Mouse (Mus musculus): ENCODE data around the gene St6gal1. TPM values are rescaled to one million over a fixed set of nuclear protein-coding genes. Genes with fewer than 3 reads are reported as not detected.

The St6gal1 gene
- polyA plus RNA-seq, 1 experiment from 2014 or later = 38.7 TPM

DNA sequence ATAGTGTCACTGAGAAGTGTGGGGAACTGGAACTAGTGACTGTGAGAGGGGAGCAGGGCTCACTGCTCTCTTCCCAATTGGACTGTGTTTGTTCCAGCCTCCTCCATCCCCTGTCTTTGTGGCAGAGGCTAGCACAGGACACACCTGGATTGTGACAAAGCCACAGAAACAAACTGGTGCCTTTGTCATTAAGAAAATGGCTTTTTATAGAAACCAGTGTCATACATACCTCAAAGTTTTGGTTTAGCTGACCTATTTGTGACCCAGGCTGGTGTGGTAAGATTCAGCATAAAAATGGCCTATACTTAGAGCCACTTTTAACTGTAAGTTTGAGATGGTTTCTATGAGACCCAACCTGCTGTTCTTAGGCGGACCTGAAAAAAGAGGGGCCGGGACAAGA lies 116.7 kb downstream of the St6gal1 start:
- no peak for ATAC-seq (ENCODE audit: low FRiP score)
- H3K9ac ChIP-seq = no peak overlapping the region
- no peak overlapping the region for H3K4me2 ChIP-seq (replicated peaks)
- no peaks in the 10 kb centered on the region for H3K27me3 ChIP-seq
- no peaks in the 10 kb centered on the region for H3K9me3 ChIP-seq (replicated peaks)
- no peak overlapping the region for H3K4me3 ChIP-seq
- 92% methylated on average over 2 of the region's 2 CpGs for WGBS
- peaks cover 34% of the 10 kb centered on the region for H3K36me3 ChIP-seq
- H3K4me1 ChIP-seq = no peaks in the 10 kb centered on the region
- H3K27ac ChIP-seq = no peak overlapping the region

DNA sequence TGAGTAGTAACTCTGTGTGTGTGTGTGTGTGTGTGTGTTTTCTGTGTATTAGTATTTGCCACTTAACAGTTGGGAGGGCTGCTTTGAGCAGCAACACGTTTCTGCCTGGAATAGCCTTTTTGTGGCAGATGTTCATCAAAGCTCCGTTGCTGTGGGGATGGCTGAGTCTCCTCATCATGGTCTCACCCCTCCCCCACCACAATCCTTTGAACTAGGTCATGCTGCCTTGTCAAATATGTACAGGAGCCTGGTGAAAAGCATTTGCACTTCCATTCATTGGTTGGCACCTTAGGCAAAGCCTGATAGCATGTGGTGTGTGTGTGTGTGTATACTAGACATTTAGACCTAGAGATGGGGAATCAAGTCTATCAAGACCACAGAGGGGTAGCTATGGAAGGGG lies 126.3 kb downstream of the St6gal1 start:
- no peak overlapping the region for H3K4me2 ChIP-seq (replicated peaks)
- no peak overlapping the region for H3K9ac ChIP-seq
- H3K4me1 ChIP-seq = peaks cover 13% of the 10 kb centered on the region
- H3K27me3 ChIP-seq = no peaks in the 10 kb centered on the region
- 22% methylated on average over 2 of the region's 2 CpGs for WGBS
- no peaks in the 10 kb centered on the region for H3K9me3 ChIP-seq (replicated peaks)
- no peak overlapping the region for H3K4me3 ChIP-seq
- H3K36me3 ChIP-seq = peaks cover 11% of the 10 kb centered on the region; the same call in 1 of the 2 replicates
- no peak overlapping the region for H3K27ac ChIP-seq
- ATAC-seq (ENCODE audit: low FRiP score) = no peak

DNA sequence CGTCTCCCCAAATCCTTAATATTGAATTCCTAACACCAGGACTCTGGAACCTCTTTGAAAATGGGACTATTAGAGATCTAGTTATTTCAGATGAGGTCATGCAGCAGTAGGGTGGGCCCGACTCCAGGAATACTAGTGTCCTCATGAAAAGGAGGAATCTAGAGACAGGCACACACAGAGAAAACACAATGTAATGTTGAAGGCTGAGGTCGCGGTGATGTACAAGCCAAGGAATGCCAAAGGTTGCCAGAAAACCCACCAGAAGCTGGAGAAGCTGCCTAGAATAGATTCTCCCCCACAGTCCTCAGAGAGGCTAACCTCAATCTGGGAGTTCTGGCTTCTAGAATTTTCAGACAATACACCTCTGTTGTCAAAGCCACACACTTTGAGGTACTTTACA lies 136.5 kb downstream of the St6gal1 start:
- H3K4me1 ChIP-seq = no peaks in the 10 kb centered on the region

DNA sequence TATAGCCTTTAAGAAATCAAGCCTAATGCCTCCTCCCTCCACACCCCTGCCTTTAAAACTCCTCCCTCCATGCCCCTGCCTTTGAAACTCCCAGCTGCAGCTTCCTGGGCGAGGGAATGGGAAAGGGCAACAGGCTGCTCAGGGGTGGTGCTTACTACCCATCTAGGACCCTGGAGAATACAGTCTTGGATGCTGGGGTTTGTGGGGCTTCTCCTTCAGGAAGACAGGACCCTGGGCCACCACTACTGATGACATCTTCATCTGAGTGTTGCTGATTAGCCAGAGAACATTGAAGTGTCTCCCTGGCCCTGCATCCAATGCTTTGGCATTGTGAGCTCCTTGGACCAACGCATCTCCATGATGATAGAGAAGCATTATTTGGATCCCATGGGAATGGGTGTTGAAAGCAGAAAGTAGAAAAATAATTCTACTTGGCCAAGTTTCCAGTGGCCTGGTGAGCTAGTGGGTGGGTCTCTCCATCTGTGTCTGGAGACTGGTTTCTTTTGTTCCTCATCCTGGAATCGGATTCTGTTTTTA lies 137.0 kb downstream of the St6gal1 start:
- H3K36me3 ChIP-seq = peaks cover 35% of the 10 kb centered on the region
- H3K9me3 ChIP-seq (replicated peaks) = no peaks in the 10 kb centered on the region
- no peak overlapping the region for H3K4me2 ChIP-seq (replicated peaks)
- no peak overlapping the region for H3K4me3 ChIP-seq
- ATAC-seq (ENCODE audit: low FRiP score) = no peak
- no peak overlapping the region for H3K9ac ChIP-seq
- no peaks in the 10 kb centered on the region for H3K4me1 ChIP-seq
- 78% methylated on average over 3 of the region's 3 CpGs for WGBS
- H3K27me3 ChIP-seq = no peaks in the 10 kb centered on the region
- no peak overlapping the region for H3K27ac ChIP-seq

More for the DNA sequence above, 136.5 kb downstream of the St6gal1 start:
- ATAC-seq (ENCODE audit: low FRiP score) = no peak
- no peak overlapping the region for H3K9ac ChIP-seq
- 88% methylated on average over 4 of the region's 4 CpGs for WGBS
- no peak overlapping the region for H3K27ac ChIP-seq
- no peaks in the 10 kb centered on the region for H3K27me3 ChIP-seq
- H3K4me3 ChIP-seq = no peak overlapping the region
- no peak overlapping the region for H3K4me2 ChIP-seq (replicated peaks)
- no peaks in the 10 kb centered on the region for H3K9me3 ChIP-seq (replicated peaks)
- H3K36me3 ChIP-seq = peaks cover 40% of the 10 kb centered on the region

DNA sequence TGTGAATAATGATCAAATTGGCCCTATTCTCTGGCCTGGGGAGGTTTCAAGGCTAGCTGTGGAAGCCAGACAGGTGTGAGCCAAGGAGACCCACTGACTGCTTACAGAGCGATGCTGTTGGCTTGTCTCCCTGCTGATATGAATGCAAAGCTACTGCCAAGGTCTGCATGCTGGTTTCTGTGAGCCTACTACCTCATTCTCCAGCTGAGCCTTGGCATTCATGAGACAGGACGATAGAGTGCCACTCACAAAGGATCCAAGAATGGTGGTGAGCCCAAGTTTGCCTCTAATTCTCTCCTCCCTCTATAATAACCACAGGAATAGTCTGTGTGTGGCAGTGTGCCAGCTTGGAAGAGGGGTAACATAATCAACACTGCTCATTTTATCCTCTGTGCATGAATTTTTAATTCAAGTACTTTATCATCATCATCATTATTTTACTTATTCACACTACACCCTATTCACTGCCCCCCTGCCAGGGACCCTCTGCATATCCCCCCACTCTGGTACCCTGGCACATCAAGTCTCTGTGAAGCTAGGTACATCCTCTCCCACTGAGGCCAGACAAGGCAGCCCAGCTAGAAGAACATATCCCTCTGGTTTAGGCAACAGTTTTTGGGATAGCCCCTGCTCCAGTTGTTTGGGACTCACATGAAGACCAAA lies 139.9 kb downstream of the St6gal1 start:
- peaks cover 9% of the 10 kb centered on the region; the same call in 1 of the 2 replicates for H3K36me3 ChIP-seq
- no peak for ATAC-seq (ENCODE audit: low FRiP score)

DNA sequence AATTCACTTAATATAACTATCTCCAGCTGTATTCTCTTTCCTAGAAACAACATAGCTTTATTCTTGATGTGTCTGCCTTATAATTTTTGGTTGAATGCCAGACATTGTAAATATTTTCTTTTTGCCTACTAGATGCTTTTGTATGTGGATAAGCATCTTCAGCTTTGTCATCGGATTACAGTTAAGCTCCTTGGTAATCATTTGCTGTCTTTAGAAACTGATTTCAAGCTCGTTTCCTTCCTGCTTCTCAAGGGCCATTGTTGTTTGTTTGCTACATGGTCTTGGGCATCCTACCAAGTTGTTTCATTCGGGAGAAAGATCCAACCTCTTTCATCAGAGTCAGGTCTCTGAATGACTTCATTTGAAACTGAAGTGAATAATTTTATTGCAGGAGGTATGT lies 144.6 kb downstream of the St6gal1 start:
- Histone ChIP-seq H3K9me3 (replicated peaks) (no peaks in the 10 kb centered on the region), H3K9ac (no peak overlapping the region), H3K27ac (no peak overlapping the region), H3K4me2 (replicated peaks) (no peak overlapping the region), H3K27me3 (no peaks in the 10 kb centered on the region), H3K4me1 (no peaks in the 10 kb centered on the region), H3K4me3 (no peak overlapping the region), H3K36me3 (no peaks in the 10 kb centered on the region)
- no peak for ATAC-seq (ENCODE audit: low FRiP score)
- whole genome bisulfite sequencing = 76% methylated on average over 3 of the region's 3 CpGs

More for the DNA sequence above, 139.9 kb downstream of the St6gal1 start:
- Histone ChIP-seq H3K27ac (no peak overlapping the region), H3K9ac (no peak overlapping the region), H3K4me3 (no peak overlapping the region), H3K27me3 (no peaks in the 10 kb centered on the region), H3K4me1 (no peaks in the 10 kb centered on the region), H3K9me3 (replicated peaks) (no peaks in the 10 kb centered on the region), H3K4me2 (replicated peaks) (no peak overlapping the region)
- WGBS = 85% methylated on average over 2 of the region's 2 CpGs

DNA sequence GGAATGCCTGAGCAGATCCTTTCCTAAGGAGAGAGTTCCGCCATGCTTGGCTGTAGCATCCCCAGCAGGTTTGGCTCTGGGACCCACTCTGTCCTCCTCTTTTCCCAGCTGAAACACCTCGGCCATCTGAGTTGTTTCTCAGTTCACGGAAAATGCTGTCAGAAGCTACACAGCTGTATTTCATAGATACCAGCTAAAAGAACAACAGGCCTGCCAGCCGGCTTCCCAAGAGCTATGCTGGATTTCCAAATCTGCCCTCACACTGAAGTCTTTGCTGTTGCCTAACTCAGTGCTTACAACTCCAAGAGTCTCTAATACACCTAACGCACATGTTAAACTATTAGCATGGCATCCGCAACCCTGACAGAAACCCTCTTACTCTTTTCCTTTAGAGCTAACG lies 146.2 kb downstream of the St6gal1 start:
- no peaks in the 10 kb centered on the region for H3K36me3 ChIP-seq
- no peak overlapping the region for H3K4me3 ChIP-seq
- H3K4me1 ChIP-seq = no peaks in the 10 kb centered on the region
- H3K4me2 ChIP-seq (replicated peaks) = no peak overlapping the region
- WGBS = 86% methylated on average over 7 of the region's 7 CpGs
- no peaks in the 10 kb centered on the region for H3K9me3 ChIP-seq (replicated peaks)
- H3K27me3 ChIP-seq = no peaks in the 10 kb centered on the region
- ATAC-seq (ENCODE audit: low FRiP score) = no peak
- H3K27ac ChIP-seq = no peak overlapping the region
- no peak overlapping the region for H3K9ac ChIP-seq

DNA sequence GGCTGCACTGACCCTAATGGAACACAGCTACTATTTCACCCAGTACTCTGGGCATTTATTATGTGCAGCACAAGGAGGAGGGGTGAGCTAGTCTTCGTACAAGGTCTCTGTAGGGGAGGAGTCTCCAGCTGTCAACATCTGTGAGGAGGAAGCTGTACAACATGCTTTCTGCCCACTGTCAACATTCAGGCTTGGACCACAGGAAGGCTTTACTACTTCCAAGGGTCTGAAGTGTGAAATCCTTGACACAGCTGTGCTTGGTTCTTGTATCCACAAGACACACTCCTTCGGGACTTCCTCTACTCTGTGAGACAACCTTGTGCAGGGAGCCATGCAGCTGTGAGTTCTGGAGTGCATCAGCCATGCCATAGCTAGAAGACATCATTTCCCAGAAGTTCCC lies 147.8 kb downstream of the St6gal1 start:
- H3K9me3 ChIP-seq (replicated peaks) = no peaks in the 10 kb centered on the region
- no peaks in the 10 kb centered on the region for H3K27me3 ChIP-seq
- no peak overlapping the region for H3K27ac ChIP-seq
- no peaks in the 10 kb centered on the region for H3K4me1 ChIP-seq
- 86% methylated on average over 2 of the region's 2 CpGs for WGBS
- H3K36me3 ChIP-seq = no peaks in the 10 kb centered on the region
- no peak overlapping the region for H3K4me3 ChIP-seq
- no peak for ATAC-seq (ENCODE audit: low FRiP score)
- no peak overlapping the region for H3K9ac ChIP-seq
- no peak overlapping the region for H3K4me2 ChIP-seq (replicated peaks)

DNA sequence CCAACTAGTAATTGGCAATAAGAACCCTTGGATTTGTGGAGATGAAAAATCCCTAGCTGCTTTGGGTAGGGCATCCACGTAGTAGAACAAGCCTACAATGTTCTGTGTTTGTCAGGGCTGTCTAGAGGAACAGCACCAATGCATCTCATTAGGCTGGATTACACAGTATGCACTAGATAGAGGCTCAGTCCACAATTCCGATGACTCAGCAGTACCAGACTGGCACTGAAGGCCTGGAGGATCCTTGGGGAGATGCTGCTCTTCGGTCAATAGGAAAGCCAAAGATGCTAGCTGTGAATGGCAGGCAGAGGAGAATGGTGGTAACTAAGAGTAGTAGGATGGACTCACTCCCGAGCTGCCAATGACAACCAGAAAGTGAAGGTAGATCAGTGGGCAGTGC lies 149.5 kb downstream of the St6gal1 start:
- Histone ChIP-seq H3K4me3 (no peak overlapping the region), H3K9ac (no peak overlapping the region), H3K4me1 (no peaks in the 10 kb centered on the region), H3K9me3 (replicated peaks) (no peaks in the 10 kb centered on the region), H3K36me3 (no peaks in the 10 kb centered on the region), H3K27ac (no peak overlapping the region), H3K4me2 (replicated peaks) (no peak overlapping the region), H3K27me3 (no peaks in the 10 kb centered on the region)
- ATAC-seq (ENCODE audit: low FRiP score) = no peak
- WGBS = 92% methylated on average over 4 of the region's 4 CpGs

DNA sequence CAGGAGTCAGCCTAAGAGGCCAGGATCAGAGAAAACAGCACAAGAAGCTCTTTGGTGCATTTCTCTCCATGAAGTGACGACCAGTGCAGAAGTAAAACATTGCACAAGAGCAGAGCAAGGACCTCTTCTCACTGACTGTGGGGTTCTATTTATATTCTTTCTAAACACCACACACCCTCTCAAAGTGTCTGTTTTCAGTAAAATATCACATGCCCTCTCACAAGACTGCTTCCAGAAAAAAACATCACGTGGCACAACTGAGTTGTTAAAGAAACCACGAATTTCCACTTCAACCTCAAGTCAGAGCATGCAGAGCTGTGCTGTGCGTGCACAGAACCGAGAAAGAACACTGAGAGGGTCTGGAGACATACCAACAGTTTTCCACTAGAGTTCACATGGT lies 150.4 kb downstream of the St6gal1 start:
- H3K4me3 ChIP-seq = no peak overlapping the region
- H3K4me1 ChIP-seq = no peaks in the 10 kb centered on the region
- H3K36me3 ChIP-seq = no peaks in the 10 kb centered on the region
- H3K9ac ChIP-seq = no peak overlapping the region
- WGBS = 81% methylated on average over 5 of the region's 5 CpGs
- no peak for ATAC-seq (ENCODE audit: low FRiP score)
- H3K4me2 ChIP-seq (replicated peaks) = no peak overlapping the region
- H3K27ac ChIP-seq = no peak overlapping the region
- no peaks in the 10 kb centered on the region for H3K9me3 ChIP-seq (replicated peaks)
- H3K27me3 ChIP-seq = no peaks in the 10 kb centered on the region

DNA sequence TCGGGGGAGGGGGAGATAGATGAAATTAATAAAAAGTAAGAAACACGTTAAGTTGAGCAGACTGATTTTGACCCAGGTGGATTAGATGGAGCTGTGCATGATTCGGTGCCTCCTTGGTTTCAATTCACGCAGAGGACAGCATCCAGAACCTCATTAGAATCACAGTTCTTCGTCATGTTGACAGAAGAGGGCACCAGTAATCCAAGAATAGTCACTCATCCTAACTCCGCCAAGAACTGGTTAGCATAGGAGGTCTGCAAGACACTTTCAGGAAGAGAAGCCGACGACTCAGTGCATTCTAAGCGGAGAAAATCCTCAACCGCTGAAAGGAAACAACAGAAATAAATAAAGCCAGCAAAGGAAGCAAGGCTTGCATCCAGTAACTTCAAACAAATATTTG lies 151.6 kb downstream of the St6gal1 start:
- Histone ChIP-seq H3K9me3 (replicated peaks) (no peaks in the 10 kb centered on the region), H3K27me3 (no peaks in the 10 kb centered on the region), H3K27ac (no peak overlapping the region), H3K9ac (no peak overlapping the region), H3K36me3 (no peaks in the 10 kb centered on the region), H3K4me1 (no peaks in the 10 kb centered on the region), H3K4me2 (replicated peaks) (no peak overlapping the region), H3K4me3 (no peak overlapping the region)
- WGBS = 62% methylated on average over 10 of the region's 10 CpGs
- ATAC-seq (ENCODE audit: low FRiP score) = no peak

DNA sequence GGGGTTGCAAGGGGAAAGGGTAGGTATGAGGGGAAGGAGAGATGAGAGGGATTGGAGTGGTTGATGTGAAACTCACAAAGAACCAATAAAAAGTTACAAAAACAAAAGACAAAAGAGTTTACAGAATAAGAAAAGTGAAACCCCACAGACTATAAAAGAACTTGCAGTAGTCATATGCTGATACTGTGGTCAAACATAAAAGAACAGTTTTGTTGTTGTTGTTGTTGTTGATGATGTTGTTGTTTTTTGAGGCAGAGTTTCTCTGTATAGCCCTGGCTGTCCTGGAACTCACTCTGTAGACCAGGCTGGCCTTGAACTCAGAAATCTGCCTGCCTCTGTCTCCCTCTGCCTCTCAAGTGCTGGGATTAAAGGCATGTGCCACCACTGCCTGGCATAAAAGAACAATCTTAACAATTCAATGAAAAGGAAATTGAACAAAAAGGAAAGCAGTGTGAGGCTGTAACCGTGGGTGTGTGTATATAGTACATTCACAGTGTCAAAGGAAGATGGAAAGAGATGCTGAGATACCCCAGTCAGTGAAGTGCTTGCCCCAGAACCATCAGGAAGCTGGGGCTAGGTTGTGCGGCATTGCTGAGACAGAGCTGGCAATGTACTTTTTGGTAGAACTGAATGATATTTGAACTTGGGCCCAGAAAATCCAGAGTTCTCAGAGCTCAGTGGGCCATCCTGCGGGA lies 155.1 kb downstream of the St6gal1 start:
- no peak for ATAC-seq (ENCODE audit: low FRiP score)

DNA sequence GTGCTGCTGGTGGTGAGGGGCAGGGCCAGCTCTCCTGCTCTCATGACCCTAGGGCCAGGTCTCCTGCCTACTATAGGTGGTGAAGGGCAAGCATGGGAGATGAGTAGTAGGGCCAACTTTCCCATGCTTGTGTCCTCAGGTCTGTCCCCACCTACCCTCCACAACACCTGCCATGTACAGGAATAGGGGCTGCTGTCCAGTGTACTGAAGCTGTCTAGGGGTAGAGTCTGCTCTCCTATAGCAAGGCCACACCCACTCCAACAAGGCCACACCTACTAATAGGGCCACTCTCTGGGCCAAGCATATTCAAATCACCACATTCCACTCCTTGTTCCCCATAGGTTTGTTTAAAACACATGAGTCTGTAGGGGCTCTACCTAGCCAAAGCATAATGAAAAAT lies 159.8 kb downstream of the St6gal1 start:
- Histone ChIP-seq H3K9ac (no peak overlapping the region), H3K4me3 (no peak overlapping the region), H3K4me1 (no peaks in the 10 kb centered on the region), H3K27me3 (no peaks in the 10 kb centered on the region), H3K27ac (no peak overlapping the region), H3K9me3 (replicated peaks) (0 out of 2 replicates have a peak, but pooled peaks cover 6% of the 10 kb centered on the region), H3K4me2 (replicated peaks) (no peak overlapping the region), H3K36me3 (no peaks in the 10 kb centered on the region)
- no peak for ATAC-seq (ENCODE audit: low FRiP score)

More for the DNA sequence above, 155.1 kb downstream of the St6gal1 start:
- H3K4me3 ChIP-seq = no peak overlapping the region
- H3K36me3 ChIP-seq = no peaks in the 10 kb centered on the region
- H3K27ac ChIP-seq = no peak overlapping the region
- H3K9me3 ChIP-seq (replicated peaks) = 0 out of 2 replicates have a peak, but pooled peaks cover under 1% of the 10 kb centered on the region
- H3K9ac ChIP-seq = no peak overlapping the region
- H3K4me1 ChIP-seq = no peaks in the 10 kb centered on the region
- no peaks in the 10 kb centered on the region for H3K27me3 ChIP-seq
- WGBS = 78% methylated on average over 3 of the region's 3 CpGs
- no peak overlapping the region for H3K4me2 ChIP-seq (replicated peaks)
